Mouse (Mus musculus): Measurements from ENCODE around the gene Eya2.

GRCm38 (mm10) chr2:165583518-165583917, 11.3 kb upstream of the Eya2 start:
- TF ChIP-seq POLR2A (IDR thresholded peaks at IDR 0.05; ENCODE audit: low read depth, low read length) (no peak), CTCF (IDR thresholded peaks at IDR 0.05; ENCODE audit: borderline replicate concordance, insufficient read depth, low read length) (no peak)
